Mouse (Mus musculus): ENCODE results near the gene Carmil1. TPM values are rescaled to one million over a fixed set of nuclear protein-coding genes. Genes with fewer than 3 reads are reported as not detected.

The Carmil1 gene
- total RNA-seq (2021) = 1 to 10 TPM; 7.1 to 9.5 TPM

- DNase-seq = peak; percentile 66 to 87
- intact Hi-C loops (cut with DNase I) = loop anchor here (2.0 to 5.0 kb wide), 3 partner anchors 26 to 253 kb away; no protein-coding TSS in a partner anchor
Measured at GRCm38 (mm10) chr13:24280439-24281431, at the start of gene Carmil1. Gene Carmil1 (minus strand): TSS chr13:24280795.

- intact Hi-C loops (cut with DNase I) = no loop called here
- DNase-seq = no peak
Measured at GRCm38 (mm10) chr13:24330128-24330527, 49.5 kb upstream of the Carmil1 start.

- intact Hi-C loops (cut with DNase I) = no loop called here
- DNase-seq = no peak
Measured at GRCm38 (mm10) chr13:24328036-24328817, 47.6 kb upstream of the Carmil1 start.

- intact Hi-C loops (cut with DNase I) = no loop called here
Measured at GRCm38 (mm10) chr13:24327201-24327600, 46.6 kb upstream of the Carmil1 start, which contains the start of gene Cmah. Gene Cmah (plus strand): TSS chr13:24327404.

GRCm38 (mm10) chr13:24321313-24321712 is 40.7 kb upstream of the Carmil1 start:
- DNase-seq = no peak
- intact Hi-C loops (cut with DNase I) = no loop called here

More at GRCm38 (mm10) chr13:24327201-24327600, 46.6 kb upstream of the Carmil1 start, which contains the start of gene Cmah:
- no peak for DNase-seq

GRCm38 (mm10) chr13:24318618-24319017 is 38.0 kb upstream of the Carmil1 start:
- intact Hi-C loops (cut with DNase I) = no loop called here
- DNase-seq = no peak

- intact Hi-C loops (cut with DNase I) = no loop called here
- DNase-seq = no peak
Measured at GRCm38 (mm10) chr13:24316563-24316962, 36.0 kb upstream of the Carmil1 start.

GRCm38 (mm10) chr13:24311011-24311940 is 30.7 kb upstream of the Carmil1 start:
- intact Hi-C loops (cut with DNase I) = no loop called here
- no peak for DNase-seq

GRCm38 (mm10) chr13:24306248-24306647 is 25.7 kb upstream of the Carmil1 start:
- intact Hi-C loops (cut with DNase I) = no loop called here
- no peak for DNase-seq

- intact Hi-C loops (cut with DNase I) = no loop called here
- no peak for DNase-seq
Measured at GRCm38 (mm10) chr13:24305486-24305885, 24.9 kb upstream of the Carmil1 start.

GRCm38 (mm10) chr13:24297252-24297651 is 16.7 kb upstream of the Carmil1 start:
- intact Hi-C loops (cut with DNase I) = loop anchor here (2.0 to 5.0 kb wide), 3 partner anchors 270 to 505 kb away; no protein-coding TSS in a partner anchor
- DNase-seq = peak; percentile 44 to 45

- intact Hi-C loops (cut with DNase I) = no loop called here
- no peak for DNase-seq
Measured at GRCm38 (mm10) chr13:24287381-24287780, 6.8 kb upstream of the Carmil1 start.

GRCm38 (mm10) chr13:24279762-24280438 is 695 bp downstream of the Carmil1 start:
- intact Hi-C loops (cut with DNase I) = loop anchor here (2.0 to 5.0 kb wide), 3 partner anchors 25 to 253 kb away; no protein-coding TSS in a partner anchor

GRCm38 (mm10) chr13:24279407-24279761 is 1.2 kb downstream of the Carmil1 start:
- DNase-seq = no peak

More at GRCm38 (mm10) chr13:24279762-24280438, 695 bp downstream of the Carmil1 start:
- no peak for DNase-seq

GRCm38 (mm10) chr13:24272740-24273377 is 7.7 kb downstream of the Carmil1 start:
- intact Hi-C loops (cut with DNase I) = no loop called here

More at GRCm38 (mm10) chr13:24279407-24279761, 1.2 kb downstream of the Carmil1 start:
- intact Hi-C loops (cut with DNase I) = no loop called here

GRCm38 (mm10) chr13:24269100-24269465 is 11.5 kb downstream of the Carmil1 start:
- no peak for DNase-seq

More at GRCm38 (mm10) chr13:24272740-24273377, 7.7 kb downstream of the Carmil1 start:
- DNase-seq = no peak

GRCm38 (mm10) chr13:24268355-24269099 is 12.1 kb downstream of the Carmil1 start:
- DNase-seq = no peak
- intact Hi-C loops (cut with DNase I) = no loop called here

More at GRCm38 (mm10) chr13:24269100-24269465, 11.5 kb downstream of the Carmil1 start:
- intact Hi-C loops (cut with DNase I) = no loop called here

- no peak for DNase-seq
- intact Hi-C loops (cut with DNase I) = no loop called here
Measured at GRCm38 (mm10) chr13:24264760-24265159, 15.8 kb downstream of the Carmil1 start.

Data from heart, postnatal 36 days (tissue).